Mouse (Mus musculus): ENCODE measurements at regions not wholly inside any gene's neighbourhood (a gene's known extent, or its start where the extent isn't known, plus 50 kb on each side); places are given as distances from the start of the nearest gene placed in this dataset.

DNA sequence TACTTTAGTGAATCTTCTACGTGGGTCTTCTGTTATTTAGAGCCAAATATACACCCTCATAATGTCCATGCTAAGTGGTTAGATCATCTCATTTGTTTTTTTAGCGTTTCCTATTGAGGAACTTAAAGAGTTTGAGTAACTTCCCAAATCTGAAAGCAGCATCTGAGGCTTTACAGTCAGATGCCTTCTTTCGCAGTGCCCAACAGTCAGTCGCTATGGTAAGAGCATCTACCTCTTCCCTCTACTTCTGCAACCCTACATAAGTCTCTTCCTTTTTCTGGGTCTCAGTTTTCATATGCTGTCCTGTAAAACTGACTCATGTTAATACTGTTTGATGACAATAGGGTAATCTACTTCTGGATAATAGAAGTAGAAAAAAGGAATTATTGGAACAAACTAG is 146.8 kb downstream of the Ktn1 start:
- DNase-seq: no peak

DNA sequence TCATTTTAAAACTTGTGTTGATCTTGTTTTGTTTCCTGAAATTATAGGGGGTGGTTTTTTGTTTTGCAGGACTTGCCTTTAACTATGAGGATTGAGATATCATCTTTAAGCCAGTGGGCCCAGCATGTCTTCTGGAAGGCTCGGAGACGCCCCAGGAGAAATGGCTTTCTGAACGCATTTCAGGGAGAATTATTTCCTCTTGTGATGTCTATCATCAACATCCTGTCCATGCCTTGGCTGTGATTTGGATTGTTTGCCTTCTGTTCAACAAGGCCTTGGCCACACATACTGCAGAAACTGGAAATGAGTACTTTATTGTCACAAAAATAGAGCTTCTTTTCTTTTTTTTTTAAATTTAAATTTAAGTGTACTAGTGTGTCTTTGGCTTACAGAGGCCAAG is 150.0 kb downstream of the Ktn1 start:
- DNase-seq: no peak

DNA sequence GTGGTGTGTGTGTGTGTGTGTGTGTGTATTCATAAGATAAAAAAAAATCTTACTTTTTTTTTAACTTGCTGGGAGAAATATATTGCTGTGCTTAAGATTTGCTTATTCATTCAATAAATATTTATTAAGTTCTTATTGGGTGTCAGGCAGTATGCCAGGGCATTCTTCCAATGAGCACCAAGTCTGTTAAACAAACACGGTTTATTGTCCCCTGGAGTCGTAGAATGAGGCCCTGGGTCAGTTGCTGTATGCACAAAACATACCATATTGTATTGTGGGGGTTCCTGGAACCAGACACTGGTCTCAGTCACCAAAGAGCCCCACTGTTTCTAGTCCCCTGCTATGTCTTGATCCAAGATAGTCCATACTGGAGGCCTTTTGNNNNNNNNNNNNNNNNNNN is 151.3 kb downstream of the Ktn1 start:
- no peak for DNase-seq

DNA sequence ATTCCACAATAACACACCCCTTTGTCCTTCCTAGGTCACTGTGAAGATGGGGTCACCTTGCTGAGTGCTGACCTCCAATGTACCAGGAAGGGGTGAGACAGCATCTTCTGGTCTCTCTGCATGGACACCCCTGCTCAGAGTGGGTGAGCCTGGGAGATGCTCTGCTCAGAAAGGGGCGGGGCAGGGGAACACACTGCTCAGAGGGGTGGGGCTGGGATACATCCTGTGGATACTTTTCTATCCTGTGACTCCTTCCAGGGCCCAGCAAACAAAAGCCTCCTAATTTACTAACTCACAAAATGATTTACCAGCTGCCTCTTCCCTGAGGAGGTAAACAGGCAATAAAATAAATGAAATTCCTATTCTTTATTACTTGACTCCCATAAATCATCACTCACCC is 157.0 kb downstream of the Ktn1 start:
- DNase-seq: no peak

DNA sequence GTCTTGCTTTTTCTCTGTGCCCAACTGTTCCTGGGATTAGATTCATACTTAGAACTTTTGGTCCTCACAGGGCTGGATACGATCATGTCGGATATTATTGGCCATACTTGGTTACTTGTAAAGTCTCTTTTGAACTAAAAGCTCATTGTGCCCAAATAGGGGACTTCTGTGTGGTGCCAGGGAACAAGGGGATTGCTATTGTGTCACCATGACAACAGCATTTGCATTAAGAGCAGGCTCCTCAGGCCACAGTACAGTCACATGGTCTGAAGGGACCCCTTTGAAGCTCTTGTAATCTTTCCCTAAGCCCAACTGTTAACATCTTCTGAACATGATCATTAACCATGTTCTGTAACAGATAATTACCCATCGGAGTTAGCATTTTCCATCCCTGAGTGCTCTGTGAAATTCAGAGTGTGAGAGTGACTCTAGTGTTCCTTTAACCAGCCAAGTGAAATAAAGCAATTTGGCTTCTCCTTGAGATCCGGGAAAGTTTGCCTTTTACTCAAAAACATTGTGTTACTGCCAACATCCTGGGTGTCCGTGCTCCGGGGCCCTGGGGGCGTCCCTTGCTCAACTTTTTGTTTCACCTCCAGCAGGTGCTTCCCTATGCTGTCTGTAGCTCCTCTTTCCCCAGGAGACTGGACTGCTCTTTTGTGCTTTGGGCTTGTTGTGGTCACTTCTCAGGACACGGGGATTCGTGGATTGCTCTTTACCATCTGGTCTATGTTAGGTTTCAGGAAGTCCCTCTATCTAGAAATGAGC is 157.7 kb downstream of the Ktn1 start:
- DNase-seq: no peak

DNA sequence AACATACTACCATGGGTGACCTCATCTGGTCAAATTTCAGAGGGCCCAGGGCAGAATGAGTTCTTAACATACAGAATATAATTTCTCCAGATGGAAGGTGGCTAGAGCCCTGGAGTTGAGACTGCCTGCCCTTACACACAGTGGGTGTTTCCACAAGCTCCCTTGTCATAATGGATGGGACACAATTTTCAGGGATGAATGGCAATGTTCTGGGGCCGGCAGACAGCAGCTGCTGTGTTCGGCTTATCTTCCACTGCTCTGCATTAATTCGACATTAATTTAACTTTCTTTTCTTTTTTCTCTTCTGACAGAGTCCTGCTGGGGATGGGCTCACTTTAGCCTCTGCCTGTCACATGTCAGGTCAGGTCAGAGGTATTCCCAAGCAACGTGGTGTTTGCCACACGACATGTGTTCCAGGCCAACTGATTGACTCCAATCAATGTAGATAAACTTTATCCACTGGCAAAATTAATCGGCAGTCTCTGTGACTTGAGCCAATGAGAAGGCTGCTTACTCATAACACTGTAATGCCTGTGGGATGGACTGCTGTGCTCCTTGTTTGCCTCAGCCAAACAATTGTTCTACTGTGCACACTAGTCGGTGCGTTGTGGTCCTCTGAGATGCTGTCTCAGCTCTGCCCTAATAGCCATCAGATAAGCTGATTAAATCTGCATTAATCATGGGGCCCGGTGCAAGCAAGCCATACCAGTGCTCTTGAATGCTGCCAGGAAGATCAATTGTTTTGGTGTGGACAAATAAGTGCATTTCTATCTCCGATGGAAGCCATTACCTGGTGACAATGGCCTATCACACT is 160.1 kb downstream of the Ktn1 start:
- DNase-seq: no peak

DNA sequence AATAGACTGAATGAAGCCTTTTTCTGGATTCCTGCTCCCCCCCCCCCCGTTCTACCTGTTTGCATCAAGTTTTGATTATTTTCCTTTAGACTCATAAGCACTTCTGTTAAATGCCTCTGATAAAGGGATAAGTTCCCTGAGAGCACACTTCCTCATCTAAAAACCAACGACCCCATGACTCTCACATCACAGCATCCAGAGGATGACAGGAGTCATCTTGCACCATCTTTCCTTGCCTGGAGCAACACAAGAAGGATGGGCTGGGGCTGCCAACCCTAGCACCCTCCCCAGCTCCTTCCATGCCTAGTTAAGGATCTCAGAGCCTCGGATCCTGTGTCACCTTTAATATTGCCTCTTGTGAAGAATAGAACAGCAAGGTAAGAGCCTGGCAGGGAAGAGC is 170.0 kb downstream of the Ktn1 start:
- no peak for DNase-seq

DNA sequence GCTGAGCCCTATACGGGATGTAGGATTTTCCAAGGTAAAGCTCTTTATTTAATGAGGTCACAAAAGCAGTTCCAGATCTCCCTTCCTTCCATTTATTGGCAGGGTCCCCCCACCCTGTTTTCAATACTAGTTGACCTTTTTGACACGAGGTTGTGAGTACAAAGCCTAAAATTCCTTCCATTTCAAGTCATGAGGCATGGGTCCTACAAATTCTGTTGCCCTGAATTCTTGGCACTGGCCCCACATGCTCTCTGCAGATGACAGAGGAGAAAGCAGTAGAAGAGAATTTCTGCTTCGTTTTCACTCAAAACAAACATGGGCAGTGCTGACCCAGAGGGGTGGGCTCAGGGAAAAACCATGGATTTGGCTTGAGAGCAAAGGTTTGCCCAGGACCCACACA is 170.4 kb downstream of the Ktn1 start:
- DNase-seq: no peak

DNA sequence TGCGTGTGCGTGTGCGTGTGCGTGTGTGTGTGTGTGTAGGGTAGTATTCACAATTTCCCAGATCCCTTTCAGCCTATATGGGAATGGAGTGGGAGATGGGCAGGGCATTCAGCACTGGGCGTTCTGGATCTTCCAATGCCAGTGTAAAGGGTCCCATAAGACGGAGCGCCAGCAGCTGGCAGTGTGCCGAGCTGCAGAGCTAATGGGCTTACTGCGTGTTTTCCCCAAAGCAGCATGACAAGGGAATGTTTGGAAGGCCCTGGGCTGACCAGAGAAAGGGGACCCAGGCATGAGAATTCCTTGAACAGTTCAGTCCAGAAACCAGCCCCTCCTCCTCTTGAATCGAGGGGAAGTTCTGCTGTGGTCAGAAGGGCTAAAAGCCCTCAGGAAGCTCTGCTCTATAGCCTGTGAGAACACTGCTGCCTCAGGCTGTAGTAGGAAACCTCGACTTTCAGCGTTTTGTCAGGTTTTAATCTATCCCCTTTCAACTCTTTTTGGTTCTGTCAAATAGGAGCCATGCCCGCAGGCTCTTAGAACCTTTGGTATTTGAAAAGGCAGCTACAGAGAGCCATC is 172.4 kb downstream of the Ktn1 start:
- no peak for DNase-seq

DNA sequence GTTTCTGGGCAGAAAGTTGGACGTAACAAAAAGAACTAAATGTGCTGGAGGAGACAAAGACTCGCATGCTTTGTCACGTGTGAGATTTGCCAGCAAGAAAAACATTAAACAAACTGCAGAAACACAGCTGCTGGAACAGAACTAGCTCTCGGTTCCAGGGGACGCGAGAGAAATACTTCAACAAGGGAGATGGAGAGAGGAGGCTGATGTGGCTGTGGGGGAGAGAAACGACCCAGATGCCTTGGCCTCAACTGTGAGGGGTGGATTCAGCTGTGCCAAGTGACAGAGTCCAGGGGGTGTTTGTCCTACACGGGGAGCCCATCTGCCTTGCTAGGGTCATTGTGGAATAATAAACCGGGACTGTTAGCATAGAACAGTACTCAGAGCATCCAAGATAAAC is 174.9 kb downstream of the Ktn1 start:
- DNase-seq: no peak

DNA sequence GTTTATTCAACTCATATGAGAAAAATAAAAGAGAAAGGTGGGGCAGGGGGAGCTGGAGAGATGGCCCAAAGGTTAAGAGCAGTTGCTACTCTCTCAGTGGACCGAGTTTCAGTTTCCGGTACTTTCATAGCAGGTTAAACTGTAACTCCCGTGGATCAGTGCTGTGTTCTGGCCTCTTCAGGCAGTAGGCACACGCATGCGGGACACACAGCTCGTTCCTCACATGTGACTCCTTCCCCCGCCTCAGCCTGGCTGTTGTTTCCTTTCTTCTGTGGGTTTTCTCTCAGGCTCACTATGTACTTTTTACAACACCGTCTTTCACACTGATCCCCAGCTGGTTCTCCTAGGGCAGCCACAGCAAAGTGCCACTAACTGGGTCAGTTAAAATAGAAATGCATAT is 175.4 kb downstream of the Ktn1 start:
- DNase-seq: peak; percentile 22 to 28

DNA sequence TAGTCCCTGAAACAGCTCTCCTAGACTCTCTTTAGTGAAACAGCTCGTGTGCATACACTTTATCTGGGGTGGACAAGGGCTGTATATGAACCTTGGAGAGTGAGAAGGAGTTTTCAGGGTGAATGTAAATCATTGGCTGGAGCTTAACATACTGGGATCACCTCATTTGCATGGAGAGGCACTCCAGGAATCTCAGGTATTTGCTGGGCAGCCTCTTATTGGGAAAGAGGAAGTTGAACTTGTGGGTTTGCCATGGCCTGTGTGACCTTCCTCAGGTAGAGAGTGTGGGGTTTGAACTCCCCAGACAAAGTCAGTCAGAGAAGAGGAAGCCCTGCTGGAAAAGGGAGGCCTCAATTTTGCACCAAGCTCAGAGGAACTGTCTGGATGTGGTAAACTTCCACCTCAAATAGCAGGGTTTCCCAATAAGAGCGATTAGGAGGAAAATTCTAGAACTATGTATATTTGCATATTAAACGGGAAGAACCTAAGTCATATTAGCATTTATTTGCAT is 177.3 kb downstream of the Ktn1 start:
- DNase-seq: peak in 1 of 2 experiments; percentile 48

DNA sequence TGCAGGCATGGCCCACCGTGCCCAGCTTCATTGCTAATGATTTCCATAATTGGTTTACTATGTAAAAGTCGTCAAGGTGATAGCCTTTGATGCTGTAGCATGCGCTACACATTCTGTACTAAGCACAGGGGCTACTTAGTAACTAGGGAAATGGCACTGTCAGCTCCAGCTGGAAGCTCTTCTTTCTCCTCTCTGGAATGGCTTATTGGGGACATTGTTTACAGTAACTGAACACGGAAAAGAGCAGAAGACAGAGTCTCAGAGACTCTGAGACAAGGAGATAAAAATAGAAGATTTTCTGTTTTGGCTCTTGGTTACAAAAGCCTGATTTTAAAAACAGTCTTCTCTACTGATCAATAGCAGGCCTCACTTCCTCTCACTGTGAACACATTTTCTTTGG is 178.3 kb downstream of the Ktn1 start:
- no peak for DNase-seq

DNA sequence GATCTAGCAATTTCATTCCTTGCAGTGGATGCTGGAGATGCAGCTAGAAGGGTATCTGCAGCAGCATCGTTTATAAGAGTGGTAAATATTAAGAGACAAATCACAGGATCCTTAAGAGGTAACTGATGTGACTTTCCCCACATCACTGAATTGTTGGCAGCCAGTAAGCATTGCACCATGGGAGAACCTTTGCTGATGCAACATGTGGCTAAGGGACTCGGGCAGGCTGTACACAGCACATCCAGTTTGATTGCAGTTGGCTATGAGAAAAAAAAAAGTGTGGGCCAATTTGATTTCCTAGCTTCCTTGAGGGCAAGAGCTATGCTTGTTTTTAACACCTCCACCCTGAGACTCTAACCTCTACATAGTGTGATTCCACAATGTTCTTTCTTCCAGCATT is 179.4 kb downstream of the Ktn1 start:
- no peak for DNase-seq

DNA sequence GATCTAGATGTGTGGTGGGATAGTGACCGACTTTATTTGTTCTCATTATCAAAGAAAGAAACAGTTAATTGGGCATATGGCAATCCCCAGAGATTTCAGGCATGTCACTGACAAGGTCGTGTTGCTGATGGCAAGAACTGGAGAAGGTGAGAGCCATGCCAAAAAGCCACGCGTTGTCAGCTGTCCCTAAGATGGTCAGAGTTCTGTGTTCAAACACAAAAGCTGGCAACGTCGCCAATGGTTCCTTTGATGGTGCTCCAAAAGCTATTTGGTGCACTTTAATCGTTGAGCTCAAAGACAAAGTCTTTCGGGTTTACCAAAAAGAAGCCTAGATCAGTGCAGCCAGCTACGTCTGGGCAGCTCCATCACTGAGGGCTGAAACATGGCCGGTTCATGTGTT is 185.4 kb downstream of the Ktn1 start:
- no peak for DNase-seq

DNA sequence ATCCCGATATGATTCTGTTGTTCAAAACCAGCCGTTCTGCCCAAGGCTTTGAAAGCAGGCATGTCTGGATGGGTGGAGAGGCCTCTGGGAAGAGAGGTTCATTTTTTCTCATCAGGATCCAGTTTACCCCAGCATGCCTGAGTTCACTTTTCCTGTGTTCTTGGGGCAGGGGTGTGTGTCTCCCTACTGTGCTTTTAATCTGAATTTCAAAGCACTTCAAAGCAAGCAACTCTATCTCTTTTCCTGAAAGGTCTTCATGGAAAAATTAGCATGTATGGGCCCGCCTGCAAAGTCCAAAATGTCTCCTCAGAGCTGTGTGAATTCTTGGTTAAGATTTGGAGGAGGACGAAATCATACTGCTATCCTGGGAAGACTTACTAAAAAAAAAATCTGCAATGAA is 187.2 kb downstream of the Ktn1 start:
- DNase-seq: no peak

DNA sequence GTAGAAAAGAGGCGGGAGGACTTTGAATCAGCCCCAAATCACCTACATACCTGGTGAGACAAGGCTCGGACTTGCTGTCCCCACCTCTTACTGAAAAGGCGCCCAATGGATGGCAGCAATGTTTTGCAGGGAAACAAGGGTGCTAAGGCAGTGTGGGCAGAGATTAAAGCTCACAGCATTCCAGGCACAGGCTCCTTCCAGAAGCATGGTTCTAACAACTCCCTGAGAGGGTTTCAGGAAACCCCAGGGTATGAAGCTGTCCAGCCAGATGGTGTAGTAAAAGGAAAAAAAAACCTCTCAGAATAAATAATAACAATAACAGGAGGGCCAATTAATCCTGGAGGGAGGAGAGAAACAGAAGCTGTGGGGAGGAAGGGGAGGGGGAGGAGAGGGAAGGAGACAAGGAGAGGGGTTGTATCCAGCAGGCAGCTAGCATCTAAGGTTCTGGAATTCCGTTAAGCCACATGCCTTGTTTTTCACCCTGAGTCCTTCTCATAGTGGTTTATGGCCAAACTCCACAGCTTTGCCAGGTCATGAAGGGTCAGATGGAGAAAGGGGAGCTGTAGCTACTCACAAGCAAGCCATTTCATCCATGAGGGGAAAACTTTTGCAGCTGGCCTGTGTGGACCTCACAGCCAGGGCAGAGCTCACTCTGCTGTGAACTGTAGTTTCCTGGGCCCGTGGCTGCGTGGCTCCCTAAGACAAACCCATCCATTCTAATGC is 191.4 kb downstream of the Ktn1 start:
- DNase-seq: no peak

DNA sequence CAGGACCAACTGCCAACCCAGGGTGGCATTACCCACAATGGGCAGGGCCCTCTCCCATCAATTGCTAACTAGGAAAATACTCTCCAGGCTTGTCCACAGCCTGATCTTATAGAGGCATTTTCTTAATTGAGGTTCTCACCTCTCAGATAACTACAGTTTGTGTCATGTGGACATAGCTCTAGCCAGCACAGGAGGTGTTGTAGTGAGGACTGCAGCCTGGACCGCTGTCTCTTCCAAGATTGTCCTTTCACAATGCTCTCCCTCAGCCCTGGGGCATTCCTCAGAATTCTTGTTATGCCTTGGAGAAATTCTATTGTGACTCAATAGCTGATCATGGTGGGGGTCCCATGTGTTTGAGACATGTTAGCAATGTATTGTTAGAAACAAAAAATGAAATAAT is 196.1 kb downstream of the Ktn1 start:
- DNase-seq: no peak

DNA sequence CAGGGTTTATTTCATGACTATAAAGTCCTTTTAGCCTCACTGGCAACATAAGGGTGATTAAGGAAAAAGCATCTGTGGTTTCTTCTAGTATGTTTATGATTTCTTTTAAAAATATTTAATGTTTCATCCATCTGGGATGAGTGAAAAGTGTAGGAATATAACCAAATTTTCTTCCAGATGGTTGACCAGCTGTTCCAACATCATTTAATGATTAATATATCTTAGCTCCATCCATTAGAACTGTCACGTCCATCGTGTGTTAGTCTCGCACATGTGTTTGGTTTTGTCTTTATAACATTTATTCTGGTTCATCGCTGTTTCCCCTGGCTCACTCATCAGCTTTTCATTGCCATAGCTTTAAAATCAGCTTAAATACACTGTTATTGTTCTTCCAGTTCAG is 200.6 kb downstream of the Ktn1 start:
- no peak for DNase-seq

DNA sequence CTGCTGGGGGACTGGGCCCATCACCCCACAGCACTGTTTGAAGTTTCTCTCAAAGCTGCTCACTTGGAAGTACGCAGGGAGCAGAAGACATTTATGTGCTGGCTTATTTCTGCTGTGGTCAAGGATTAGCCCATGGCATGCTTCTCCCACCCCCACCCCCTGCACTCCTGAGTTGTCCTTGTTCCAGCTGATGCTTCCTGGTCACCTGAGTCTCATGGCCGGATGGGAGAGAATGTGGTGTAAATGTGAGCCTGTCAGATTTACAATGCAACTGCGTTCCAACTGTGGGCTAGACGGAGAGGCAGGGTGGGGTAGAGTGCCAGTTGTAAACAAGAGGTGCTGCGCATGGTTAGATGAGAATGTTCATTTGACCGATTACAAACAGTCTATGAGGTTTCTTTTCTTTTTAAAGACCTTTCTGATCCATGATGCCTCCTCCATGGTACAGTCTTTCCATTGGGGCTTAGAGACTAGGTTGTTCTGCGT is 208.1 kb downstream of the Ktn1 start:
- DNase-seq: no peak

DNA sequence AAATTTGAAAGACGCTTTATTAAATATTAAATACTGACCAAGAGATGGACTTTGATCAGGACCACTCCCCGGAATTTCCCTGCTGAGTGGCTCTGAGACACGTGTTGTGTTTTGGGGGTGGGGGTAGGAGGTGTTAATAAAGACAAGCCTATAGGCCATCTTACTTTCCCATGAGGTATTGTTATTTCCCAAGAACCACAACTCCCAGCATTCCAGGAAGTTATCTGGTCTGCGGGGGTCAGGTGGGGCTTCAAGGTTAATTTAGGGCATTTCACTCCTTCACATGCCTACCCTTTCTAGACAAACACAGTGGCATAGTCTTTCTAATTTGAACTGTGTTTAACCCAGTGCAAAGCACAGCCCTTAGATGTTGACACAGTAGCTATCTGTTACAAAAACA is 209.0 kb downstream of the Ktn1 start:
- DNase-seq: no peak

DNA sequence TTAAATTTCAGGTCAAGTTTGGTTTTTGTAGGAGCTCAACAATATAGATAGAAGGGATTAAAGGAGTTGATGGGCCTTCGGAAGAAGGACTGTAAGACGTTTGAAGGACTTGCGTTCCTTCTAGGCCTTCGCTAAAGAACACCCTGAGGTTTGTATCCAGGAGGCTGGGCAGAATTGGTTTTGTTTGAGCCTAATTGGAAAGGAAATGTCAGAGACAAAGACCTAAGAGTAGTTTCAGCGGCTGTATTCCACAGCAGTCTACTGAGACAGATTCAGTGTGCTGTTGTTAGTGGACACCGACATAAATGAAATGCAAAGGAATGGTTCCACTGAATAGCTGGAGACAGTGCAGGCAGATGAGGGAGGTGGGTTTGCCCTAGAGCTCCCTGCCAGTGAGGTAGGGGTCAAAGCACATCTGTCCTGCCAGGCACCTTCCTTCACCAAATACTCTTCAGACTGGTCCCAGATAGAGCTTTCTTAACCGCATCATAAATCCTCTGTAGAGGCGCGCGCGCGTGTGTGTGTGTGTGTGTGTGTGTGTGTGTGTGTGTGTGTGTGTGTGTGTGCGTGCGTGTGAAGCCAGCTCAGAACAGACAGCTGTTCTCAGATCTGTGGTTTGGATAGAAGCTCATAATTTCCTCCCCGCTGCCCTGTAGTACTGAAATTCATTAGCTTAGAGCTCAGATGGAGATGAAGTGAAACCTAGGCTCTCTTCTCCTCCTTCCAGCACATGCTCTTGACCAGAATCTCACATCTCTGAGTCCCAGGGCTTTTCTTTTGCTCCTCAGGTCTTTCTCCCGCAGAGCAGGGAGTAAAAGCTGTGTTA is 209.7 kb downstream of the Ktn1 start:
- no peak for DNase-seq

Data from kidney, adult 8-10 months (tissue).